Mouse (Mus musculus) lung, postnatal 0 days (tissue): ENCODE measurements at regions not wholly inside any gene's neighbourhood (a gene's known extent, or its start where the extent isn't known, plus 50 kb on each side); places are given as distances from the start of the nearest gene placed in this dataset.

Experiments
- CTCF ChIP-seq: IDR thresholded peaks from 2 replicates; pipeline ENCODE4 v1.5.1; 2016; ENCODE audit warnings: antibody characterized with exemption, mild to moderate bottlenecking
- EP300 ChIP-seq: IDR thresholded peaks from 2 replicates; pipeline ENCODE4 v1.6.1; 2016; ENCODE audit warnings: antibody characterized with exemption, mild to moderate bottlenecking, control low read depth

DNA sequence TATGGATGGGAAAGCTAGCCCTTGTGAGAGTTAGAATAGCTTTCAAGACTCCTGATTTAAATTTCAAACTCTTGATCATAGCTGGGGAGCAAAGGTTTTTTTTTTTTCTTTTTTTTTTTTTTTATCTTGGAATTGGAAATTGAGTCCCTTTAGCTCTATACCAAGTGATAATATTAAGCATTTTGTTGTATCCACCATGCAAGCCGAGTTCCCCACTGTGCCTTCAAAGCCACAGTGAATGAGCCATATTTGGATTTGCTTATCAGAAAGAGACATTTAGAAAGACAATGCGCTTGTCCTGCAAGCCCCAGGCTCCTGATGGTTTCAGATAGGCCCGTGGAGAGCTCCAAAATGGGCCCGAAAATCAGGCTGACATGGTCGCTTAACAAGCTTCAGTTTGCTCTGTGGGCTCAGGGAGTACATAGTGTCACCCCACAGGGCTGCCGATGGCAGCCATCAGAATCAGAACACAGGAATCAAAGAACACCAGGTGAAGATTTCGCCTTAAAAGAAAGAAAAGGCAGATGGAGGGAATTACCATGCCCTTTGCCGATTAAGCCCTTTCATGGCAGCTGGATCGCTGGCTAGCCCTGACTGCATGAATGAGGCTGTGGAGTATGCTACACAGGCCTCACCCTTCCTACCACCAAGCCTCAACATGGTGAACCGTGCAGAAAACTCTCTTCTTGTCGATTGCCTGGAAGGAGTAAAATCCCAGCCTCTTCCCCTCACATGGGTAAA lies 351.0 kb upstream of the Tenm3 start:
- no peak for TF ChIP-seq CTCF
- TF ChIP-seq EP300: no peak
